Mouse (Mus musculus) thymus, adult 18-20 months (tissue): ENCODE data around the gene Zfp398.

Experiments used
- DNase-seq, 2 experiments: peaks; one replicate each; pipeline ENCODE4 v3.0.0; 2022; ENCODE audit warnings: mixed read lengths in 2 of 2

The Zfp398 gene

GRCm38 (mm10) chr6:47904917-47905695 is 69.6 kb downstream of the Zfp398 start:
- no peak for DNase-seq

GRCm38 (mm10) chr6:47906326-47906725 is 70.9 kb downstream of the Zfp398 start:
- DNase-seq = no peak

- DNase-seq = no peak
Observed at GRCm38 (mm10) chr6:47909007-47909406, 73.5 kb downstream of the Zfp398 start.

- no peak for DNase-seq
Observed at GRCm38 (mm10) chr6:47911650-47912049, 76.2 kb downstream of the Zfp398 start.

- no peak for DNase-seq
Observed at GRCm38 (mm10) chr6:47912991-47913390, 77.5 kb downstream of the Zfp398 start.

- no peak for DNase-seq
Observed at GRCm38 (mm10) chr6:47917051-47917450, 81.6 kb downstream of the Zfp398 start.

- no peak for DNase-seq
Observed at GRCm38 (mm10) chr6:47918768-47919274, 83.4 kb downstream of the Zfp398 start.

- no peak for DNase-seq
Observed at GRCm38 (mm10) chr6:47919646-47920446, 84.4 kb downstream of the Zfp398 start.

- DNase-seq = peak; percentile 75 to 81
Observed at GRCm38 (mm10) chr6:47920447-47921340, 85.2 kb downstream of the Zfp398 start, which contains the start of gene Zfp212. Gene Zfp212, plus strand, starts transcription at chr6:47920476.
